In genomic region chr17:45678106-45678505, GRCm38 (mm10) we compare ENCODE assay signal across 10 mouse cellular contexts. TPM values are rescaled to one million over a fixed set of nuclear protein-coding genes. Genes with fewer than 3 reads are reported as not detected.
DNase-seq lines count a peak whose midpoint lies in the region; ATAC-seq and TF ChIP-seq lines count a peak whose summit lies in the region.
"Had no signal": no experiment of that assay in that cellular context is flagged by ENCODE, and none has a peak within 500 bp of the region (broad histone marks: within the 10 kb centered on the region; RNA-seq: fewer than 3 reads in every experiment).

No protein-coding gene starts in this region.

- peak; percentile 46 for DNase-seq in cerebellum, adult 11 months
- no peak for DNase-seq in cerebellum, adult 11-12 months
- peak; percentile 74 for DNase-seq in midbrain, embryonic 10.5 days (ENCODE audit: low spot score)
- peak; percentile 37 for DNase-seq in c-Kit-positive CD71-positive TER-119-negative erythroid progenitor cells, embryonic 14.5 days (ENCODE audit: low read depth)
- DNase-seq in heart, postnatal 36 days: peak; percentile 69 to 85
- DNase-seq in lung, embryonic 14.5 days: peak; percentile 37
- DNase-seq in spleen, postnatal 36 days (ENCODE audit: low spot score in 2 of 2): peak; percentile 39 to 48

- no peak overlapping the region for H3K9ac ChIP-seq in midbrain, embryonic 15.5 days
- no peak overlapping the region for H3K9ac ChIP-seq in lung, embryonic 14.5 days

- no peaks in the 10 kb centered on the region for H3K9me3 ChIP-seq in midbrain, embryonic 10.5 days (replicated peaks)
- H3K9me3 ChIP-seq in midbrain, embryonic 15.5 days: no peaks in the 10 kb centered on the region
- H3K9me3 ChIP-seq in lung, embryonic 14.5 days (ENCODE audit: low read depth, low read length): no peaks in the 10 kb centered on the region

- H3K4me1 ChIP-seq in midbrain, embryonic 10.5 days: peaks cover 11% of the 10 kb centered on the region
- peaks cover 12% of the 10 kb centered on the region for H3K4me1 ChIP-seq in midbrain, embryonic 15.5 days
- H3K4me1 ChIP-seq in lung, embryonic 14.5 days (ENCODE audit: insufficient read depth): no peaks in the 10 kb centered on the region

- H3K27ac ChIP-seq in midbrain, embryonic 10.5 days (replicated peaks): no peak overlapping the region
- H3K27ac ChIP-seq in midbrain, embryonic 15.5 days: no peak overlapping the region
- H3K27ac ChIP-seq in lung, embryonic 14.5 days (ENCODE audit: low read depth): no peak overlapping the region

- ATAC-seq in midbrain, embryonic 15.5 days (replicated peaks): no peak
- ATAC-seq in lung, embryonic 14.5 days (ENCODE audit: insufficient read depth): no peak

- H3K4me2 ChIP-seq in midbrain, embryonic 15.5 days: no peak overlapping the region
- no peak overlapping the region for H3K4me2 ChIP-seq in lung, embryonic 14.5 days

- intact Hi-C loops in heart, postnatal 36 days (cut with DNase I): loop anchor here (1.0 kb wide), 1 partner anchor 40 kb away; no protein-coding TSS in a partner anchor

- H3K36me3 ChIP-seq in midbrain, embryonic 10.5 days: peaks cover 75% of the 10 kb centered on the region
- H3K36me3 ChIP-seq in midbrain, embryonic 15.5 days (replicated peaks): peaks cover 40% of the 10 kb centered on the region
- H3K36me3 ChIP-seq in lung, embryonic 14.5 days (ENCODE audit: insufficient read depth): peaks cover 55% of the 10 kb centered on the region

- H3K27me3 ChIP-seq in midbrain, embryonic 10.5 days (ENCODE audit: low read depth, poor library complexity, severe bottlenecking): no peaks in the 10 kb centered on the region
- no peaks in the 10 kb centered on the region for H3K27me3 ChIP-seq in midbrain, embryonic 15.5 days (replicated peaks)
- H3K27me3 ChIP-seq in lung, embryonic 14.5 days (ENCODE audit: insufficient read depth, low read length): no peaks in the 10 kb centered on the region

- 45% methylated on average over 7 of the region's 7 CpGs for WGBS in midbrain, embryonic 10.5 days
- 29% methylated on average over 7 of the region's 7 CpGs for WGBS in midbrain, embryonic 15.5 days
- 34% methylated on average over 7 of the region's 7 CpGs for WGBS in lung, embryonic 14.5 days

- H3K4me3 ChIP-seq in midbrain, embryonic 10.5 days: no peak overlapping the region
- no peak overlapping the region for H3K4me3 ChIP-seq in midbrain, embryonic 15.5 days
- no peak overlapping the region for H3K4me3 ChIP-seq in lung, embryonic 14.5 days (ENCODE audit: low read depth, low read length)

- peak; percentile 94 for TF ChIP-seq CTCF in lung, embryonic 14.5 days (IDR thresholded peaks at IDR 0.05; ENCODE audit: low read depth)

RNA-seq across cellular contexts. Expression of gene Mrpl14, which starts 8.0 kb away (rescaled TPM):
- 148 and 155 TPM in 2 replicates for polyA plus RNA-seq in midbrain, embryonic 10.5 days (2016; fragmentation: Nextera tagmentation; extraction: Ambion mirVana)
- polyA plus RNA-seq in midbrain, embryonic 15.5 days (2015; fragmentation: Nextera tagmentation; extraction: Ambion mirVana): 118 and 124 TPM in 2 replicates
- total RNA-seq in heart, postnatal 36 days (2021): 100 to 1,000 TPM; 140 to 155 TPM
- 162 and 168 TPM in 2 replicates for polyA plus RNA-seq in lung, embryonic 14.5 days (2014; fragmentation: Nextera tagmentation; extraction: Ambion mirVana)

RNA-seq across cellular contexts. Expression of gene Tmem63b, which starts 8.6 kb away (rescaled TPM):
- polyA plus RNA-seq in midbrain, embryonic 10.5 days (2016; fragmentation: Nextera tagmentation; extraction: Ambion mirVana): 60.5 and 82.0 TPM in 2 replicates
- 173 and 177 TPM in 2 replicates for polyA plus RNA-seq in midbrain, embryonic 15.5 days (2015; fragmentation: Nextera tagmentation; extraction: Ambion mirVana)
- total RNA-seq in heart, postnatal 36 days (2021): 10 to 100 TPM; 84.6 to 88.1 TPM
- polyA plus RNA-seq in lung, embryonic 14.5 days (2014; fragmentation: Nextera tagmentation; extraction: Ambion mirVana): 29.7 and 31.3 TPM in 2 replicates

RNA-seq across cellular contexts. Expression of gene Capn11, which starts 19.0 kb away (rescaled TPM):
- polyA plus RNA-seq in midbrain, embryonic 10.5 days (2016; fragmentation: Nextera tagmentation; extraction: Ambion mirVana): 0.76 and 1.5 TPM in 2 replicates
- 0.65 and 1.2 TPM in 2 replicates for polyA plus RNA-seq in midbrain, embryonic 15.5 days (2015; fragmentation: Nextera tagmentation; extraction: Ambion mirVana)
- not detected for total RNA-seq in heart, postnatal 36 days (2021)
- polyA plus RNA-seq in lung, embryonic 14.5 days (2014; fragmentation: Nextera tagmentation; extraction: Ambion mirVana): 0.07 TPM in 1 of 2 replicates, not detected in the other
- total RNA-seq: ES-E14 had no signal

RNA-seq across cellular contexts. Expression of gene 1600014C23Rik, which starts 55.5 kb away (rescaled TPM):
- 0.48 and 0.58 TPM in 2 replicates for polyA plus RNA-seq in midbrain, embryonic 10.5 days (2016; fragmentation: Nextera tagmentation; extraction: Ambion mirVana)
- 0.61 TPM in 1 of 2 replicates, not detected in the other for polyA plus RNA-seq in midbrain, embryonic 15.5 days (2015; fragmentation: Nextera tagmentation; extraction: Ambion mirVana)
- not detected for total RNA-seq in heart, postnatal 36 days (2021)
- not detected in 2 replicates for polyA plus RNA-seq in lung, embryonic 14.5 days (2014; fragmentation: Nextera tagmentation; extraction: Ambion mirVana)
- total RNA-seq: ES-E14 had no signal
- polyA plus RNA-seq: large intestine, adult 2 months had no signal
